Mouse (Mus musculus) small intestine, adult 2 months (tissue): ENCODE data around the gene Mipep.

Experiments used
- CTCF ChIP-seq: fragments of 200-500 bp; IDR thresholded peaks from 2 replicates; pipeline ENCODE4 v1.5.1; 2012; ENCODE audit warnings: low read depth, mild to moderate bottlenecking, control low read depth, inconsistent platforms, low read length, moderate library complexity, mixed read lengths; ENCODE audit not compliant: insufficient replicate concordance, insufficient read length; ENCODE audit errors: extremely low read depth
- POLR2A ChIP-seq: fragments of 200-500 bp; IDR thresholded peaks from 2 replicates; pipeline ENCODE4 v1.6.1; 2012; ENCODE audit warnings: low read depth, mild to moderate bottlenecking, control low read depth, inconsistent platforms, low read length, moderate library complexity

DNA sequence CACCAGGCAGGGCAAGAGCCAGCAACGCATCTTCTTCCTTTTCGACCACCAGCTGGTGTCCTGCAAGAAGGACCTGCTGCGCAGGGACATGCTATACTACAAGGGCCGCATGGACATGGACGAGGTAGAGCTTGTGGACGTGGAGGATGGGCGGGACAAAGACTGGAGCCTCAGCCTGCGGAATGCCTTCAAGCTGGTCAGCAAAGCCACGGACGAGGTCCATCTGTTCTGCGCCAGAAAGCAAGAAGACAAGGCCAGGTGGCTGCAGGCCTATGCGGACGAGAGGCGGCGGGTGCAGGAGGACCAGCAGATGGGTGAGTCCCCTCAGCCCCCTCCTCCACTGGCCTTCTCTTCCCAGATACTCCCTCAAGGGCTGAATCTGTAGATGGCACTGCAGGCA is 28.1 kb upstream of the Mipep start:
- TF ChIP-seq CTCF (no peak), POLR2A (no peak)
